Mouse (Mus musculus): ENCODE measurements around the gene Spns2. TPM values are rescaled to one million over a fixed set of nuclear protein-coding genes. Genes with fewer than 3 reads are reported as not detected.

Spns2 gene
- polyA plus RNA-seq (2015; fragmentation: Nextera tagmentation; extraction: Ambion mirVana), result 10.6 TPM in 2 replicates

DNA sequence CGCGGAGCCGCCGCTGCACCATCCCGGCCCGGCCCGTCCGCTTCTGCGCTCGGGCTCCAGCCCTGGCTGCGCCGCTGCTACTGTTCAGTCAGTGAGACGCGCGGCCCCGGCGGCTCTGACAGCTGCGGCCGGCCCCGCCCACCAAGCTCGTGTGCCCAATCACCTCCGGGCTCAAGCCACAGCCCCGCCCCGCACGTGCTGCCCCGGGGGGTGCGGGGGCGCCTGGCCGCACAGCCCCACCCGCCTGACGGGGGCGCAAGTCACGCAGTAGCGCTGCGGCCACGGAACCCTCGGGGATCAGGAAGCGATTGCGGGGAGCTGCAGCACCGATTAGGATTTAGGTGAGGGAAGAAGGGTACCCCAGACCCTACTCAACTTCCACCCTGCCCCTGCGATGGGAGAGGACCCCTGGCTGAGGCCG, at the start of gene Spns2:
Gene Spns2, minus strand, starts transcription at position 24 of the 421 bp plus-strand sequence.
- Histone ChIP-seq H3K4me3 (peak within 1 kb of the TSS; percentile 59), H3K27me3 (peaks cover 58% of the 10 kb centered on the region), H3K9ac (peak within 1 kb of the TSS; percentile 35), H3K27ac (no peak within 1 kb of the TSS), H3K4me1 (peaks cover 17% of the 10 kb centered on the region), H3K36me3 (no peaks in the 10 kb centered on the region), H3K4me2 (peak within 1 kb of the TSS; percentile 99), H3K9me3 (no peaks in the 10 kb centered on the region)
- ATAC-seq (ENCODE audit: insufficient number of reproducible peaks, low FRiP score, low TSS enrichment, low read depth), result peak; percentile 81
- WGBS, result under 1% methylated on average over 42 of the region's 42 CpGs

DNA sequence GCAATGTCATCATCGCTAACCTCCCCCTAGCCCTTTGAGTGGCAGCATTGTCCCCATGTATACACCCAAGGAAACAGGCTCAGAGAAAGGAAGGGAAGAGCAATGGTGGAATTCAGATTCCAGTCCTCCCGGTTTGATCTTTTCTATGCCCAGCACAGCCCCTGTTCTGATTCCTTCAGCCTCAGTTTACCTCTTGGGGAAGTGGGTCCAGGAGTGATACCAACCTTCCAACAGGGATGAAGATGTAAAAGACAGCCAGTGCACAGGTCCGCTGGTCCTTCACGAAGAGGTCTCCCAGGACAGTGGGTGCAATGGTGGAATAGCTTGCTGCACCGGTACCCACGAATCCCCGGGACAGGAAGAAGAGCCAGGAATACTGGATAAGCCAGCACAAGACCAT, 49.1 kb upstream of the Spns2 start:
- H3K4me3 ChIP-seq, result no peak overlapping the region
- H3K9ac ChIP-seq, result no peak overlapping the region
- H3K36me3 ChIP-seq, result no peaks in the 10 kb centered on the region
- no peak overlapping the region for H3K27ac ChIP-seq
- 0 out of 2 replicates have a peak, but pooled peaks cover 2% of the 10 kb centered on the region for H3K4me1 ChIP-seq
- H3K27me3 ChIP-seq, result no peaks in the 10 kb centered on the region
- no peaks in the 10 kb centered on the region for H3K9me3 ChIP-seq
- H3K4me2 ChIP-seq, result no peak overlapping the region
- no peak for ATAC-seq (ENCODE audit: insufficient number of reproducible peaks, low FRiP score, low TSS enrichment, low read depth)
- WGBS, result 93% methylated on average over 7 of the region's 7 CpGs

DNA sequence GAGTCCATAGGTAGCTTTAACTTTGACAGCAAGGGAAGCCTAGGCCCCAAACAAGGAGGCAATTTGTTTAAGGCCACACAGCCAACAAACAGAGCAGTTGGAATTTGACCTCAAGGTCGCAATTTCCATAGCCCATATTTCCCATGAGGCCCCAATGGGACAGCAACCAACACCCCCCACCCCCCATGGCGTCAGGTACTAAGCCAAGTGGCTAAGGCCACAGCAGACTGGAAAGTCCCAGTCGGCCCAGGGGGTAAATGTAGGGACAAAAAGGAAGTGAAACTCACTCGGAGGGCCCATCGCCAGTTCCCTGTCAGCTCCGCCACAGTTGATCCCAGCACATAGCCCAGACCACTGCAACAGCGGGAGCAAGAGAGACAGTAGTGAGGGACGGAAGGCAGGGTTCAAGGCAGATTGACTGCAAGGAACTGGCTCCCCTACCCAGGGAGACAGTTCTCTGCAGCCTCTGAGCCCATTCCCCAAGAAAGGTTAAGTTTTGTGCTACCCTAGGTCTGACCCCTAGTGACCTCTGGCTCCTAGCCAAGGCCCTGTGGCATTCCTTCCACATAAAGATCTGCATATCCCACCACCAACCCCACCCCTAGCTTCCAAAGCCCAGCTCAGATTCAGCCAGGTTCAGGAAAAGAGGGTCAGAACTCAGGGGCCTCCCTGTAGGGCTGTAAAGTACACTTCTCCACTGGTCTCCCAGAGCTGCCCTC, 48.5 kb upstream of the Spns2 start:
- ATAC-seq (ENCODE audit: insufficient number of reproducible peaks, low FRiP score, low TSS enrichment, low read depth), result no peak
- no peak overlapping the region for H3K4me2 ChIP-seq

DNA sequence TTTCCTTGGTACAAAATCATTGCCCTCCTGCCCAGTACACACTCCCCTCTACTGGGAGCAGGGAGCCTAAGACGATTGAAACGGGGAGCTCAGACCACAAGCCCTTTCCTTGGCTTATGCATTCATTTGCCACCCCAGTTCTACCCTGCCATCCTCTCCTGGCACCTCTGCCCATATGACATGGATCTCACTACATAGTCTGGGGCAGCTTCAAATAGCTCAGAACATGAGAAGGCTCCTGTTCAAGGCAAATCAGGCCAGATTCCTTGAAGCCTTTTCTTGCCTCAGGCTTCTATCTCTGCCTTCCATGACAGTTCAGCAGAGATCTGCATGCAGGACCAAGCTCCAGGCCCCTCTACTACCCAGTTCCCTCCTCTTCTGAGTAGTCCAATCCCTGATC, 47.8 kb upstream of the Spns2 start:
- Histone ChIP-seq H3K4me2 (no peak overlapping the region), H3K9me3 (no peaks in the 10 kb centered on the region), H3K36me3 (no peaks in the 10 kb centered on the region), H3K27ac (no peak overlapping the region), H3K4me3 (no peak overlapping the region), H3K27me3 (no peaks in the 10 kb centered on the region), H3K9ac (no peak overlapping the region), H3K4me1 (0 out of 2 replicates have a peak, but pooled peaks cover 2% of the 10 kb centered on the region)
- 89% methylated on average over 2 of the region's 2 CpGs for WGBS
- no peak for ATAC-seq (ENCODE audit: insufficient number of reproducible peaks, low FRiP score, low TSS enrichment, low read depth)

More for the DNA sequence above, 48.5 kb upstream of the Spns2 start:
- Histone ChIP-seq H3K27ac (no peak overlapping the region), H3K4me1 (0 out of 2 replicates have a peak, but pooled peaks cover 2% of the 10 kb centered on the region), H3K27me3 (no peaks in the 10 kb centered on the region), H3K36me3 (no peaks in the 10 kb centered on the region), H3K4me3 (no peak overlapping the region), H3K9me3 (no peaks in the 10 kb centered on the region), H3K9ac (no peak overlapping the region)
- 65% methylated on average over 8 of the region's 8 CpGs for WGBS

DNA sequence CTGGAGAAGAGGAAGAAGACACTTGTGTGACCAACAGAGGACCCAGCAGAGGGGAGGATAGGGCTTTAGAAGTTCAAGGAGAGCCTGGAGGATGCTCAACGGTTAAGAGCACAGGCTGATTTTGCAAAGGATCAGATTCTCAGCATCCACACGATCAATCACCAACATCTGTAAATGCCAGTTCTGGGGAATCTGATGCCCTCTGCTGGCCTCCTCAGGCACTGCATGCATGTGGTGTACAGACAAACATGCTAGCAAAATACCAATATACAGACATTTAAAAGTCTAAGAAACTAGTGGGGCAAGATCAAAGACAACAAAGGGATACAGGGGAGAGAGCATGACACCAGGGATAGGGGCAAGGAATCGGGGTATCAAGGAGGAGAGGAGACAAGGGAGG, 45.8 kb upstream of the Spns2 start:
- 83% methylated on average over 3 of the region's 3 CpGs for WGBS

DNA sequence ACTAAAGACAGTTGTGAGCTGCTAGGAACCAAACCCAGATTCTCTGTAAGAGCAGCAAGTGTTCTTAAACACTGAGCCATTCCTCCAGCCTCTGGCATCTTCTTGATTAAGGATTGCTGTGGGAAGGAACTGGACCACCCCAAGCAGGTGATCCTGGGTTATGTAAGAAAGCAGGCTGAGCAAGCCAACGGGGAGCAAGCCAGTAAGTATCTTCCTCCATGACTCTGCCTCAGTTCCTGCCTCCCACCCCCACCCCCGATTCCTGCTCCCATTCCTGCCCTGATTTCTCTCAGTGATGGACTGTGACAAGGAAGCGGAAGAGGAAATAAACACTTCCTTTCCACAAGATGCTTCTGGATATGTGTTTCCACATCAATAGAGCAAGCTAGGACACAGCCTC, 43.2 kb upstream of the Spns2 start:
- H3K4me3 ChIP-seq, result no peak overlapping the region
- no peaks in the 10 kb centered on the region for H3K9me3 ChIP-seq
- H3K4me1 ChIP-seq, result no peaks in the 10 kb centered on the region
- no peak overlapping the region for H3K4me2 ChIP-seq
- 76% methylated on average over 3 of the region's 3 CpGs for WGBS
- H3K9ac ChIP-seq, result no peak overlapping the region
- H3K27ac ChIP-seq, result no peak overlapping the region
- H3K27me3 ChIP-seq, result no peaks in the 10 kb centered on the region
- no peaks in the 10 kb centered on the region for H3K36me3 ChIP-seq
- ATAC-seq (ENCODE audit: insufficient number of reproducible peaks, low FRiP score, low TSS enrichment, low read depth), result no peak

More for the DNA sequence above, 45.8 kb upstream of the Spns2 start:
- Histone ChIP-seq H3K27ac (no peak overlapping the region), H3K4me1 (0 out of 2 replicates have a peak, but pooled peaks cover 2% of the 10 kb centered on the region), H3K36me3 (no peaks in the 10 kb centered on the region), H3K9me3 (no peaks in the 10 kb centered on the region), H3K4me3 (no peak overlapping the region), H3K4me2 (no peak overlapping the region), H3K27me3 (no peaks in the 10 kb centered on the region), H3K9ac (no peak overlapping the region)
- ATAC-seq (ENCODE audit: insufficient number of reproducible peaks, low FRiP score, low TSS enrichment, low read depth), result no peak

DNA sequence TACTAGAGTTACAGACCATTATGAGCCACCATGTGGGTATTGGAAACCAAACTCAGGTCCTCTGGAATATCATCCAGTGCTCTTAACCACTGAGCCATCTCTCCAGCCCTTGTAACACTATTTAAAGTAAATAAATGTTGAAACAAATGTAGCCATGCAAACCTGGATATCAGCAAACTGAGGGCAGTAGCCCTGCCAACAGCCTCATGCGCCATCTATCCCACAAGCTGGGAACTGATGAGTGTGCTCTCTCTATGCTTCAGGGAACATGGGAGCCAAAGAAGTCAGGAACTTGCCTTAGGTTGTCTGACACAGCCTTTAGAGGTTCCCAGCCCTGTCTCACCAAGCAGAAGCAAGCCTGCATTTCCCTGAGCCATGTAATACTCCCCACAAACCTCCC, 41.9 kb upstream of the Spns2 start:
- H3K9ac ChIP-seq, result no peak overlapping the region
- no peaks in the 10 kb centered on the region for H3K9me3 ChIP-seq
- no peaks in the 10 kb centered on the region for H3K36me3 ChIP-seq
- no peak for ATAC-seq (ENCODE audit: insufficient number of reproducible peaks, low FRiP score, low TSS enrichment, low read depth)
- no peak overlapping the region for H3K4me2 ChIP-seq
- H3K4me1 ChIP-seq, result no peaks in the 10 kb centered on the region
- no peak overlapping the region for H3K27ac ChIP-seq
- H3K27me3 ChIP-seq, result no peaks in the 10 kb centered on the region
- WGBS, result 77% methylated on average over 1 of the region's 1 CpGs
- H3K4me3 ChIP-seq, result no peak overlapping the region

DNA sequence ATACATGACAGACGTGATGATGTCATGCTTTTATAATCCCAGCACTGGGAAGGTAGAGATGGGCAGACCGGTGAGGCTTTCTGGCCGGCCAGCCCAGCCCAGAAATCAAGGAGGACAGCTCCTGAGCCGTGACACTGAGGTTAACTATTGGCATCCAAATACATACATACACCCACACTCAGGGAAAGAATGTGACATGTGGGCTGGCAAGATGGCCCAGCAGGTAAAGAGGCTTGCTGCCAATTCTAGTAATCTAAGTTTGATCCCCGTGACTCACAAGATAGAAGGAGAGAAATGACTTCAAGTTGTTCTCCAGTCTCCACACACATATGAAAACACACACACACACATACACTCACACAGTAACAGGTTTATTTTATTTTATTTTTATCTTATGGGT, 41.4 kb upstream of the Spns2 start:
- H3K4me2 ChIP-seq, result no peak overlapping the region
- no peaks in the 10 kb centered on the region for H3K27me3 ChIP-seq
- no peaks in the 10 kb centered on the region for H3K9me3 ChIP-seq
- no peak overlapping the region for H3K4me3 ChIP-seq
- H3K36me3 ChIP-seq, result no peaks in the 10 kb centered on the region
- H3K4me1 ChIP-seq, result no peaks in the 10 kb centered on the region
- H3K27ac ChIP-seq, result no peak overlapping the region
- H3K9ac ChIP-seq, result no peak overlapping the region
- no peak for ATAC-seq (ENCODE audit: insufficient number of reproducible peaks, low FRiP score, low TSS enrichment, low read depth)
- WGBS, result 76% methylated on average over 5 of the region's 5 CpGs

DNA sequence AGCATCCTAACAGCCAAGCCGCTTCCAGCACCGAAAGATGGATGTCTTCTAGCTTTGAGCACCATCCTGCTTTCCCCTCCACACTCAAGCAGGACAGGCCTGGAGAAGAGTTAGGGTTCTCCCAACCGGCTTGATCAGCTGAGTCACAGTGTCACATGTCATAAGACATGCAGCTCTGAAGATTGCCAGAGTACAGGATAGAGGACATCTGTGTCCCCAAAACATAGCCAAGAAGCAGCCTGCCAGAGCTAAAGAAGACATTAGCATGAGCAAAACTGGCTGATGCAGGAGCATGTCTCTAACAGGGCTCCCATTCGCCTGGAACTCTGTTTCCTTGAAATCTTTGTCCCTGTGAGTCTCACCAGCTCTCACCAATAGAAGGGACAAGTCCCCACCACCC, 36.5 kb upstream of the Spns2 start:
- Histone ChIP-seq H3K4me1 (peaks cover 5% of the 10 kb centered on the region; the same call in 1 of the 2 replicates), H3K4me3 (no peak overlapping the region), H3K4me2 (no peak overlapping the region), H3K9me3 (no peaks in the 10 kb centered on the region), H3K36me3 (no peaks in the 10 kb centered on the region), H3K27ac (no peak overlapping the region), H3K27me3 (no peaks in the 10 kb centered on the region), H3K9ac (no peak overlapping the region)
- WGBS, result 84% methylated on average over 4 of the region's 4 CpGs
- ATAC-seq (ENCODE audit: insufficient number of reproducible peaks, low FRiP score, low TSS enrichment, low read depth), result no peak

DNA sequence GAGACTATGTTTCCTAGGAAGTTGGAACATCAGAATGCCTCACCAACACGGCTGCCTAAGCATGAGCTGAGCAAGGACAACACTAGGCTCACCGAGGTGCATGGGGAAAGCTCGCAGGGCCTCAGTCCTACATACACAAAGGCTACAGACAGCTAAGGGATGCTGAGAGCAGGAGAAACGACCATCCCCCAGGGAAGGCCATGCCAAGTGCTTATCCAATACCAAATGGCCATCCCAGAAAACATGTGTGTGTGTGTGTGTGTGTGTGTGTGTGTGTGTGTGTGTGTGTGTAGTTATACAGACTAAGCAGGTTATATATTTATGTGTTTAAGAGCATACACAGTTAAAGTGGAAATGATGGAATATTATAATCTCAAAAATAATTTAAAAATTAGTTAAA, 34.0 kb upstream of the Spns2 start:
- no peak for ATAC-seq (ENCODE audit: insufficient number of reproducible peaks, low FRiP score, low TSS enrichment, low read depth)
- 60% methylated on average over 4 of the region's 4 CpGs for WGBS
- peaks cover 5% of the 10 kb centered on the region; the same call in 1 of the 2 replicates for H3K4me1 ChIP-seq
- H3K27me3 ChIP-seq, result no peaks in the 10 kb centered on the region
- H3K9ac ChIP-seq, result no peak overlapping the region
- no peak overlapping the region for H3K27ac ChIP-seq
- H3K4me3 ChIP-seq, result no peak overlapping the region
- H3K36me3 ChIP-seq, result no peaks in the 10 kb centered on the region
- H3K4me2 ChIP-seq, result no peak overlapping the region
- H3K9me3 ChIP-seq, result no peaks in the 10 kb centered on the region

DNA sequence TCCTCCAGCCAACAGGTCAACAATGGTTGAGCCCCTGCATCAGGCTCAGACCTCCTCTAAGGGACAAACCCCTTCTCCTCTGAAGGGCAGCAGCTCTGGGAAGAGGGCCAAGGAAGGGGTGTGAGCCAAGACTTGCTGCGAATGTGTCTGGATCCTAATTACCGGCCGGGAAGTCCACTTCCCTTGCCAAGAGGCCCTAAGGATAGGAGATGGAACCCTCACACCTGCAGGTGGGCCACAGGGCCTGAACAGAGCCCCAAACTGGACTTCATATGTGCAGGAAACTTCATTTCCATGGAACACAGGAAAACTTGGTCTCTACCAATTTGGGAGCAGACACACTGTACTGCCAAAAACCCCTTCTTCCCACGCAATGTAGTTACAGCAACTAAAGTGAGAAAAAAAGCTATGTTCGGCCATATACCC, 32.9 kb upstream of the Spns2 start:
- H3K4me2 ChIP-seq, result no peak overlapping the region
- H3K27ac ChIP-seq, result no peak overlapping the region
- no peak for ATAC-seq (ENCODE audit: insufficient number of reproducible peaks, low FRiP score, low TSS enrichment, low read depth)
- no peak overlapping the region for H3K9ac ChIP-seq
- no peaks in the 10 kb centered on the region for H3K27me3 ChIP-seq
- no peak overlapping the region for H3K4me3 ChIP-seq
- no peaks in the 10 kb centered on the region for H3K36me3 ChIP-seq
- H3K4me1 ChIP-seq, result peaks cover 5% of the 10 kb centered on the region; the same call in 1 of the 2 replicates
- H3K9me3 ChIP-seq, result no peaks in the 10 kb centered on the region
- WGBS, result 53% methylated on average over 5 of the region's 5 CpGs

DNA sequence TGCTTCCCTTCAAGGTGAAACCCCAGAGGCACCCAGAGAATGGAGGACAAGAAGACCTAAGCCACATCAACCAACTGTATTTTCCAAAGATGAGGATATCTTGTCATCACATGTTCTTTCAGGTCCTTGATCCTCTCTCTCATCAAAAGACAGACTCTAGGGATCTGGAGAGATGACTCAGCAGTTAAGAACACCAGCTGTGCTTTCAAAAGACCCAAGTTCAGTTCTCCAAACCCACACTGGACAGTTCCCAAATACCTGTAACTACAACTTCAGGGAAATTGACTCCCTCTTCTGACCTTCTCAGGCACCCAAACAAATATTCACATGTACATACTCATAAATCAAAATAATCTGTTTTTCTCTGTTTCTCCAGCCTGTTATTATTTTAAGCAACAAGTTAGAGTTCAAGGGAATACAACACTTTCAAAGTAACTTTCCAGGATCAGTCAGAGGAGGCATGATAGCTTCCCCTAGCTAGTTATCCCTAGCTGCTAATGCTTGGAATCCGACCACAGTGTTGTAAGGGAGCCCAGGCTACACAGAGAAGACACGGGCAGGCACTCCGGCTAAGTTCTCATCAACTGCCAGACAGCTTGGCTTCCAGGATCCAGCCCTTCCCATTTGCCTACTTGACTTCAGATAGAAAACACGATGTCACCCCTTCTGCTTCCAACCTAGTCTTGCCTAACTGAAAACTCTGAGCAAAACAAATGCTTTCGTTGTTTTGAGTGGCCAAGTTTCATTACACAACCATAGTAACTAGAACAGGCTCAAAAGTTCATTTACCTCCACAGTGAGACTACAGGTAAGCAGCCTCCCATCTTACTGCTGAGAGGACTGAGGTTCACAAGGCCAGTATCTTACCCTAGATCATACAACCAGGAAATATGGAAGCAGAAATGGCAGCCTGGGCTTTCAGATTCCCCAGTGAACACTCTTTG, 32.2 kb upstream of the Spns2 start:
- Histone ChIP-seq H3K9ac (no peak overlapping the region), H3K4me3 (no peak overlapping the region), H3K4me1 (peaks cover 5% of the 10 kb centered on the region; the same call in 1 of the 2 replicates), H3K27me3 (no peaks in the 10 kb centered on the region), H3K27ac (0 out of 2 replicates have a peak overlapping the region, but pooled peaks have one; percentile 3), H3K9me3 (no peaks in the 10 kb centered on the region), H3K4me2 (no peak overlapping the region), H3K36me3 (no peaks in the 10 kb centered on the region)
- ATAC-seq (ENCODE audit: insufficient number of reproducible peaks, low FRiP score, low TSS enrichment, low read depth), result no peak
- 67% methylated on average over 5 of the region's 5 CpGs for WGBS

Measured in limb, embryonic 15.5 days (tissue).